Comparison of ENCODE assay signal across 8 mouse cellular contexts in genomic region chr2:164563339-164564038, GRCm38 (mm10). TPM values are rescaled to one million over a fixed set of nuclear protein-coding genes. Genes with fewer than 3 reads are reported as not detected.
A peak's percentile ranks its signal among the peaks of the same experiment; 100 is the strongest.
DNase-seq lines count a peak whose midpoint lies in the region; ATAC-seq lines count a peak whose summit lies in the region.

No protein-coding gene starts in this region.

- 0 out of 2 replicates have a peak, but pooled peaks cover 5% of the 10 kb centered on the region for H3K4me1 ChIP-seq in embryonic facial prominence, embryonic 14.5 days (ENCODE audit: control insufficient read depth, insufficient read depth, low read length)
- H3K4me1 ChIP-seq in hindbrain, embryonic 15.5 days (replicated peaks), result peaks cover 19% of the 10 kb centered on the region
- 0 out of 2 replicates have a peak, but pooled peaks cover 8% of the 10 kb centered on the region for H3K4me1 ChIP-seq in stomach, embryonic 14.5 days (ENCODE audit: control insufficient read depth, insufficient read depth, low read length)

- no peaks in the 10 kb centered on the region for H3K36me3 ChIP-seq in embryonic facial prominence, embryonic 14.5 days (ENCODE audit: control insufficient read depth, insufficient read depth, low read length)
- H3K36me3 ChIP-seq in hindbrain, embryonic 15.5 days, result no peaks in the 10 kb centered on the region
- H3K36me3 ChIP-seq in stomach, embryonic 14.5 days (ENCODE audit: control insufficient read depth, insufficient read depth, low read length), result no peaks in the 10 kb centered on the region

- no peaks in the 10 kb centered on the region for H3K27me3 ChIP-seq in embryonic facial prominence, embryonic 14.5 days (replicated peaks; ENCODE audit: control insufficient read depth, insufficient read depth, low read length)
- H3K27me3 ChIP-seq in hindbrain, embryonic 15.5 days, result peaks cover 25% of the 10 kb centered on the region
- H3K27me3 ChIP-seq in stomach, embryonic 14.5 days (ENCODE audit: control insufficient read depth, insufficient read depth, low read length), result no peaks in the 10 kb centered on the region

- intact Hi-C loops in left cerebral cortex, postnatal 25 days (cut with DNase I), result loop anchor here (2.0 to 5.0 kb wide), 2 partner anchors 41 to 147 kb away; no protein-coding TSS in a partner anchor

- 0% methylated on average over 24 of the region's 32 CpGs for WGBS in embryonic facial prominence, embryonic 14.5 days
- under 1% methylated on average over 32 of the region's 32 CpGs for WGBS in hindbrain, embryonic 15.5 days
- WGBS in stomach, embryonic 14.5 days, result under 1% methylated on average over 32 of the region's 32 CpGs

- peak; percentile 24 for DNase-seq in gastrocnemius, postnatal 10 days
- DNase-seq in gastrocnemius, postnatal 25 days, result no peak
- peak; percentile 69 for DNase-seq in NIH3T3 (ENCODE audit: low read depth)
- DNase-seq in embryonic facial prominence, embryonic 14.5 days (ENCODE audit: low spot score), result peak; percentile 79
- DNase-seq in left cerebral cortex, postnatal 25 days (ENCODE audit: low spot score in 2 of 2), result peak; percentile 35 to 61

- no peak overlapping the region; the same call in 1 of the 2 replicates for H3K27ac ChIP-seq in embryonic facial prominence, embryonic 14.5 days (replicated peaks; ENCODE audit: low read depth, low read length)
- H3K27ac ChIP-seq in hindbrain, embryonic 15.5 days (replicated peaks), result no peak overlapping the region
- peak overlapping the region; percentile 12; the same call in 1 of the 2 replicates for H3K27ac ChIP-seq in stomach, embryonic 14.5 days (ENCODE audit: low read length)

- H3K9me3 ChIP-seq in embryonic facial prominence, embryonic 14.5 days (ENCODE audit: control insufficient read depth, low read length), result no peaks in the 10 kb centered on the region
- H3K9me3 ChIP-seq in hindbrain, embryonic 15.5 days, result no peaks in the 10 kb centered on the region
- H3K9me3 ChIP-seq in stomach, embryonic 14.5 days (ENCODE audit: control insufficient read depth, low read depth, low read length), result no peaks in the 10 kb centered on the region

- peak overlapping the region; percentile 69 for H3K9ac ChIP-seq in embryonic facial prominence, embryonic 14.5 days (ENCODE audit: low read depth, low read length)
- peak overlapping the region; percentile 34 for H3K9ac ChIP-seq in hindbrain, embryonic 15.5 days
- peak overlapping the region; percentile 63 for H3K9ac ChIP-seq in stomach, embryonic 14.5 days (replicated peaks; ENCODE audit: low read depth, low read length)

- H3K4me3 ChIP-seq in embryonic facial prominence, embryonic 14.5 days (ENCODE audit: low read depth, low read length), result peak overlapping the region; percentile 46
- H3K4me3 ChIP-seq in hindbrain, embryonic 15.5 days, result peak overlapping the region; percentile 44
- peak overlapping the region; percentile 34 for H3K4me3 ChIP-seq in stomach, embryonic 14.5 days (ENCODE audit: low read depth, low read length)

- peak overlapping the region; percentile 97 for H3K4me2 ChIP-seq in embryonic facial prominence, embryonic 14.5 days (ENCODE audit: low read depth, low read length)
- peak overlapping the region; percentile 95 for H3K4me2 ChIP-seq in hindbrain, embryonic 15.5 days
- H3K4me2 ChIP-seq in stomach, embryonic 14.5 days (replicated peaks; ENCODE audit: low read depth, low read length), result peak overlapping the region; percentile 66

- peak; percentile 68 for ATAC-seq in embryonic facial prominence, embryonic 14.5 days (ENCODE audit: low read depth)
- peak; percentile 72; the same call in 1 of the 2 replicates for ATAC-seq in hindbrain, embryonic 15.5 days (ENCODE audit: low FRiP score, low read depth)
- ATAC-seq in megakaryocyte-erythroid progenitor cell, adult 5-6 weeks (replicated peaks; ENCODE audit: low FRiP score, low TSS enrichment, poor library complexity, severe bottlenecking), result peak; percentile 24; the same call in 1 of the 2 replicates
- peak; percentile 43; the same call in 1 of the 2 replicates for ATAC-seq in stomach, embryonic 14.5 days (ENCODE audit: insufficient number of reproducible peaks, insufficient read depth, low FRiP score, low read depth)

RNA-seq across cellular contexts. Expression of gene Wfdc2, which starts 1.3 kb away (rescaled TPM):
- total RNA-seq in gastrocnemius, postnatal 10 days (2021), result not detected
- not detected for total RNA-seq in gastrocnemius, postnatal 25 days (2021)
- 53.7 and 62.4 TPM in 2 replicates for polyA plus RNA-seq in embryonic facial prominence, embryonic 14.5 days (2014; fragmentation: Nextera tagmentation; extraction: Ambion mirVana)
- 1.1 and 4.4 TPM in 2 replicates for polyA plus RNA-seq in hindbrain, embryonic 15.5 days (2015; fragmentation: Nextera tagmentation; extraction: Ambion mirVana)
- total RNA-seq in left cerebral cortex, postnatal 25 days (2021), result 1 to 10 TPM in 1 of 2 experiments, under 1 TPM in 1; 0.71 to 1.3 TPM
- not detected in 2 replicates for total RNA-seq in megakaryocyte-erythroid progenitor cell, adult 5-6 weeks (2014; fragmentation: Nextera tagmentation)
- total RNA-seq in megakaryocyte-erythroid progenitor cell, adult 5-6 weeks (2017), result not detected in 2 replicates
- 241 and 274 TPM in 2 replicates for polyA plus RNA-seq in stomach, embryonic 14.5 days (2014; fragmentation: Nextera tagmentation; extraction: Ambion mirVana)

RNA-seq across cellular contexts. Expression of gene Spint3, which starts 9.8 kb away (rescaled TPM):
- total RNA-seq in gastrocnemius, postnatal 10 days (2021), result not detected
- not detected for total RNA-seq in gastrocnemius, postnatal 25 days (2021)
- polyA plus RNA-seq in embryonic facial prominence, embryonic 14.5 days (2014; fragmentation: Nextera tagmentation; extraction: Ambion mirVana), result not detected in 2 replicates
- polyA plus RNA-seq in hindbrain, embryonic 15.5 days (2015; fragmentation: Nextera tagmentation; extraction: Ambion mirVana), result not detected in 2 replicates
- total RNA-seq in left cerebral cortex, postnatal 25 days (2021), result not detected
- total RNA-seq in megakaryocyte-erythroid progenitor cell, adult 5-6 weeks (2014; fragmentation: Nextera tagmentation), result not detected in 2 replicates
- total RNA-seq in megakaryocyte-erythroid progenitor cell, adult 5-6 weeks (2017), result not detected in 2 replicates
- polyA plus RNA-seq in stomach, embryonic 14.5 days (2014; fragmentation: Nextera tagmentation; extraction: Ambion mirVana), result not detected in 2 replicates

RNA-seq across cellular contexts. Expression of gene Wfdc6a, which starts 21.8 kb away (rescaled TPM):
- not detected for total RNA-seq in gastrocnemius, postnatal 10 days (2021)
- total RNA-seq in gastrocnemius, postnatal 25 days (2021), result not detected
- 0.51 TPM in 1 of 2 replicates, not detected in the other for polyA plus RNA-seq in embryonic facial prominence, embryonic 14.5 days (2014; fragmentation: Nextera tagmentation; extraction: Ambion mirVana)
- polyA plus RNA-seq in hindbrain, embryonic 15.5 days (2015; fragmentation: Nextera tagmentation; extraction: Ambion mirVana), result not detected in 2 replicates
- under 1 TPM in 1 of 2 experiments, not detected in 1; 0.46 TPM for total RNA-seq in left cerebral cortex, postnatal 25 days (2021)
- total RNA-seq in megakaryocyte-erythroid progenitor cell, adult 5-6 weeks (2014; fragmentation: Nextera tagmentation), result not detected in 2 replicates
- not detected in 2 replicates for total RNA-seq in megakaryocyte-erythroid progenitor cell, adult 5-6 weeks (2017)
- 2.1 and 2.3 TPM in 2 replicates for polyA plus RNA-seq in stomach, embryonic 14.5 days (2014; fragmentation: Nextera tagmentation; extraction: Ambion mirVana)

RNA-seq across cellular contexts. Expression of gene Eppin, which starts 29.9 kb away (rescaled TPM):
- not detected for total RNA-seq in gastrocnemius, postnatal 10 days (2021)
- not detected for total RNA-seq in gastrocnemius, postnatal 25 days (2021)
- polyA plus RNA-seq in embryonic facial prominence, embryonic 14.5 days (2014; fragmentation: Nextera tagmentation; extraction: Ambion mirVana), result not detected in 2 replicates
- polyA plus RNA-seq in hindbrain, embryonic 15.5 days (2015; fragmentation: Nextera tagmentation; extraction: Ambion mirVana), result 0.21 TPM in 1 of 2 replicates, not detected in the other
- not detected for total RNA-seq in left cerebral cortex, postnatal 25 days (2021)
- not detected in 2 replicates for total RNA-seq in megakaryocyte-erythroid progenitor cell, adult 5-6 weeks (2014; fragmentation: Nextera tagmentation)
- not detected in 2 replicates for total RNA-seq in megakaryocyte-erythroid progenitor cell, adult 5-6 weeks (2017)
- polyA plus RNA-seq in stomach, embryonic 14.5 days (2014; fragmentation: Nextera tagmentation; extraction: Ambion mirVana), result not detected in 2 replicates

RNA-seq across cellular contexts. Expression of gene Wfdc6b, which starts 49.8 kb away (rescaled TPM):
- total RNA-seq in gastrocnemius, postnatal 10 days (2021), result not detected
- not detected for total RNA-seq in gastrocnemius, postnatal 25 days (2021)
- polyA plus RNA-seq in embryonic facial prominence, embryonic 14.5 days (2014; fragmentation: Nextera tagmentation; extraction: Ambion mirVana), result not detected in 2 replicates
- not detected in 2 replicates for polyA plus RNA-seq in hindbrain, embryonic 15.5 days (2015; fragmentation: Nextera tagmentation; extraction: Ambion mirVana)
- total RNA-seq in left cerebral cortex, postnatal 25 days (2021), result not detected
- total RNA-seq in megakaryocyte-erythroid progenitor cell, adult 5-6 weeks (2014; fragmentation: Nextera tagmentation), result not detected in 2 replicates
- not detected in 2 replicates for total RNA-seq in megakaryocyte-erythroid progenitor cell, adult 5-6 weeks (2017)
- not detected in 2 replicates for polyA plus RNA-seq in stomach, embryonic 14.5 days (2014; fragmentation: Nextera tagmentation; extraction: Ambion mirVana)
